Mouse (Mus musculus): Measurements from ENCODE around the gene Socs7.

Socs7 gene

GRCm38 (mm10) chr11:97393658-97394057 is 31.3 kb downstream of the Socs7 start:
- DNase-seq = no peak

- peak in 1 of 2 experiments; percentile 51 for DNase-seq
Measured at GRCm38 (mm10) chr11:97394146-97394545, 31.8 kb downstream of the Socs7 start.

GRCm38 (mm10) chr11:97398506-97398905 is 36.2 kb downstream of the Socs7 start:
- peak; percentile 39 to 44 for DNase-seq

GRCm38 (mm10) chr11:97399958-97400710 is 37.8 kb downstream of the Socs7 start:
- peak; percentile 86 to 90 for DNase-seq

GRCm38 (mm10) chr11:97401082-97401481 is 38.7 kb downstream of the Socs7 start:
- DNase-seq = no peak

GRCm38 (mm10) chr11:97401686-97402435 is 39.5 kb downstream of the Socs7 start:
- no peak for DNase-seq

GRCm38 (mm10) chr11:97402746-97403145 is 40.4 kb downstream of the Socs7 start:
- no peak for DNase-seq

GRCm38 (mm10) chr11:97403614-97404183 is 41.3 kb downstream of the Socs7 start:
- peak in 1 of 2 experiments; percentile 35 for DNase-seq

- DNase-seq = peak; percentile 41 to 73
Measured at GRCm38 (mm10) chr11:97404184-97404760, 41.9 kb downstream of the Socs7 start.

GRCm38 (mm10) chr11:97404761-97405190 is 42.4 kb downstream of the Socs7 start:
- DNase-seq = no peak

GRCm38 (mm10) chr11:97406094-97406951 is 44.0 kb downstream of the Socs7 start:
- peak; percentile 79 to 85 for DNase-seq

GRCm38 (mm10) chr11:97407456-97407855 is 45.1 kb downstream of the Socs7 start:
- DNase-seq = no peak

- DNase-seq = peak; percentile 85 to 93
Measured at GRCm38 (mm10) chr11:97408171-97408570, 45.8 kb downstream of the Socs7 start.

GRCm38 (mm10) chr11:97410958-97411357 is 48.6 kb downstream of the Socs7 start:
- no peak for DNase-seq

GRCm38 (mm10) chr11:97412117-97412516 is 49.8 kb downstream of the Socs7 start:
- peak; percentile 49 to 51 for DNase-seq

- DNase-seq = no peak
Measured at GRCm38 (mm10) chr11:97412808-97413347, 50.5 kb downstream of the Socs7 start.

GRCm38 (mm10) chr11:97415330-97415711 is 53.0 kb downstream of the Socs7 start, which contains the start of gene Arhgap23:
TSS of gene Arhgap23 (plus strand) at chr11:97415533.
- peak; percentile 64 to 89 for DNase-seq

- peak; percentile 45 to 67 for DNase-seq
Measured at GRCm38 (mm10) chr11:97415712-97416636, 53.6 kb downstream of the Socs7 start.

- DNase-seq = no peak
Measured at GRCm38 (mm10) chr11:97416637-97417035, 54.3 kb downstream of the Socs7 start.

- no peak for DNase-seq
Measured at GRCm38 (mm10) chr11:97418834-97419539, 56.6 kb downstream of the Socs7 start.
